Mouse (Mus musculus) C2C12 (cell line): ENCODE measurements around the gene Palm2. TPM values are rescaled to one million over a fixed set of nuclear protein-coding genes. Genes with fewer than 3 reads are reported as not detected.

ENCODE experiments used
- H3K27me3 ChIP-seq: one replicate; pipeline ENCODE4 v1.6.1; 2011; ENCODE audit not compliant: control insufficient read depth, insufficient read depth, insufficient read length
- H3K36me3 ChIP-seq: one replicate; pipeline ENCODE4 v1.6.1; 2011; ENCODE audit not compliant: control insufficient read depth, insufficient read depth
- H3K4me3 ChIP-seq: one replicate; pipeline ENCODE4 v1.5.1; 2011; ENCODE audit warnings: mild to moderate bottlenecking, control low read depth; ENCODE audit not compliant: poor library complexity, insufficient read depth, severe bottlenecking
- H3K79me2 ChIP-seq: one replicate; pipeline ENCODE4 v1.6.1; 2011; ENCODE audit not compliant: control insufficient read depth, insufficient read depth
- H3K79me3 ChIP-seq: one replicate; pipeline ENCODE4 v1.6.1; 2011; ENCODE audit warnings: low read depth, control low read depth
- H3ac ChIP-seq: one replicate; pipeline ENCODE3; 2011; ENCODE audit warnings: low read depth; ENCODE audit not compliant: control insufficient read depth, insufficient read length
- CEBPB ChIP-seq: IDR thresholded peaks from one replicate; pipeline ENCODE4 v1.6.1; 2011; ENCODE audit warnings: low read depth, mild to moderate bottlenecking, control low read depth, moderate library complexity
- CTCF ChIP-seq: IDR thresholded peaks from one replicate; pipeline ENCODE4 v1.5.1; 2011; ENCODE audit not compliant: control insufficient read depth, insufficient read depth, insufficient read length
- FOSL1 ChIP-seq: IDR thresholded peaks from one replicate; pipeline ENCODE4 v1.8.0; 2011; ENCODE audit warnings: mild to moderate bottlenecking, low read length; ENCODE audit not compliant: poor library complexity, insufficient read depth, severe bottlenecking
- MAX ChIP-seq: IDR thresholded peaks from one replicate; pipeline ENCODE4 v1.6.1; 2011; ENCODE audit warnings: mild to moderate bottlenecking, control low read depth
- MYOD1 ChIP-seq: IDR thresholded peaks from one replicate; pipeline ENCODE4 v1.6.1; 2011; ENCODE audit warnings: low read depth; ENCODE audit not compliant: control insufficient read depth, insufficient read length
- MYOG ChIP-seq: IDR thresholded peaks from one replicate; pipeline ENCODE4 v1.6.1; 2011; ENCODE audit not compliant: control insufficient read depth, insufficient read length; ENCODE audit errors: extremely low read depth
- USF1 ChIP-seq: IDR thresholded peaks from one replicate; pipeline ENCODE4 v1.6.1; 2011; ENCODE audit warnings: low read depth, mild to moderate bottlenecking, control low read depth, moderate library complexity
- polyA plus RNA-seq: library from polyadenylated mRNA; unstranded; fragments of >200 nt; fragmentation: generic; extraction: Trizol; gene quantifications from one replicate; pipeline ENCODE4 v1.2.1, GENCODE M21; 2012; ENCODE audit warnings: missing spikeins

Gene Palm2
- polyA plus RNA-seq, 1 experiment, result 6.7 TPM

DNA sequence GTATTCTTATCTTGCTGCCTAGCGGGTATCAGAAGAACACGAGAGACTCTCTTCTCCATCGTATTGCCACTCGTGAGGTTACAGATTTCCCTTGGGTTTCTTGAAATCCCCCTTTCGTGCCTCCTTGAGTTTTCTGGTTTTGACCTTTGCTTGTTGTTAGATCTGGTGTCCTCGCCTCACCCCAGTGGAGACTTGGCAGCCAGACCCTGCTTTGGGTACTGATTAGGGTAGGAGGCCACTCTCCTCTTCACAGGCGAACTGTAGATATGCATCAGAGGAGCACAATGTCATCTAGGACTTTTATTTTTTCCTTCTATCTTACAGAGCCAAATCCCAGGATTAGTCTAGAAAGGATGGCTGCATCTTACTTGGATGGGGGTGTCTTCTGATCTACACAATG is 10.0 kb upstream of the Palm2 start:
- Histone ChIP-seq H3K27me3 (no peaks in the 10 kb centered on the region), H3K79me3 (no peaks in the 10 kb centered on the region), H3K36me3 (no peaks in the 10 kb centered on the region), H3ac (no peak overlapping the region), H3K79me2 (no peaks in the 10 kb centered on the region), H3K4me3 (no peak overlapping the region)
- TF ChIP-seq CTCF (no peak), MYOD1 (no peak), MYOG (no peak)

DNA sequence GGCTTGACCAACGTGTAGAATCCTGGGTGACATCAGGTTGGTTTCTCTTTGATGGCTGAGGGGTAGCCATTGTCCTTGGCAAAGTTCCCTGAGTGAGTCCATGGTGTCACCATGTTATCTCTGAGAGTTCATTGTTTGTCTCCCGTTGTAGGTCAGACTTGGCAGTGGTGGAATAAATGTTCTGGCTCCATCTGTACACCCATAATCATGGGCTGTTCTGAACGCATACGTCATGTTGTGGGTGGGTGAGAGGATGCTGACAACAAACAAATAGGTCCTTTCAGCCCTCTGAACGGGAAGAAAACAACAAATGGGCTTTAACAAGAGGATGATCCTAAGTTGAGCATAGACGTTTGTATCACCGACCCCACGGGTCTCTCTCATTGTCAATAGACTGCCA is 5.7 kb upstream of the Palm2 start:
- Histone ChIP-seq H3K27me3 (no peaks in the 10 kb centered on the region), H3K4me3 (no peak overlapping the region), H3K79me2 (no peaks in the 10 kb centered on the region), H3K36me3 (no peaks in the 10 kb centered on the region), H3ac (no peak overlapping the region), H3K79me3 (no peaks in the 10 kb centered on the region)
- TF ChIP-seq CEBPB (no peak), MYOD1 (no peak), CTCF (no peak), FOSL1 (no peak), MYOG (no peak), MAX (no peak), USF1 (no peak)

DNA sequence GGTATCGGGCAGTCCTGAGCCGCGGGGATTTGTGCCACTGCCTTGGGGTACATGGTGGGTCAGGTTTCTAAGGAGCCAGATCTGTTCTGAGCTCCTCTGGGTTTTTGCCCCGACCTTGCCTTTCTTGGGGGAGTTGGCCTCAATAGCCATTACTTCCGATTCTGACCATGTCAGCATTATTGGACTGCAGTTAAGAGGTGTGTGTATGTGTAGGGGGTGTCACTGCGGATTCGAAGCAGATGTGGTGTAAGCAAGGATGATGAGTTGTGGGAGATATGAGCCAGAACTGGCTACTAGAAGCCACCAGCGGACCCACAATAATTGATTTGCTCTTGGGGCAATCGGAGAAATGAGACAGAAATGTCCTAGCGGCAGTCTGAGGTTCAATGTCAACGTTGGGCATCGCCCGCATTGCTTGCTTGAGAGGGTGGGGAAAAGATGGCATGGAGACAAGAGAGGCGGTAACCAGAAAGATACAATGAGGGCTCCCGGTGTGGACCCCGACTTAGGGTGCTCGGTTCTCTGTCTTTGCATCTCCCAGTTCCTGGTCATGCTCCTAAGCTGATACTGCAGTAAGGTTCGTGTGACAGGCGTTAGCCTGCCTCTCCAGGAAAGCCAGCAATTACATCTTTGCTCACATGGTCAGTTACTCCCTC is 786 bp downstream of the Palm2 start:
- TF ChIP-seq USF1 (no peak), MAX (no peak), MYOD1 (no peak), MYOG (no peak), CEBPB (no peak), CTCF (no peak), FOSL1 (no peak)
- Histone ChIP-seq H3K79me3 (no peaks in the 10 kb centered on the region), H3K27me3 (peaks cover 5% of the 10 kb centered on the region), H3K4me3 (no peak overlapping the region), H3K79me2 (no peaks in the 10 kb centered on the region), H3ac (no peak overlapping the region), H3K36me3 (no peaks in the 10 kb centered on the region)

GRCm38 (mm10) chr4:57436286-57436685 is 2.2 kb downstream of the Palm2 start:
- TF ChIP-seq MYOG (no peak), CTCF (no peak), MAX (no peak), USF1 (no peak), MYOD1 (no peak), CEBPB (no peak), FOSL1 (no peak)
- no peaks in the 10 kb centered on the region for H3K79me3 ChIP-seq
- no peak overlapping the region for H3ac ChIP-seq
- no peaks in the 10 kb centered on the region for H3K79me2 ChIP-seq
- no peak overlapping the region for H3K4me3 ChIP-seq
- no peaks in the 10 kb centered on the region for H3K36me3 ChIP-seq
- peaks cover 5% of the 10 kb centered on the region for H3K27me3 ChIP-seq

DNA sequence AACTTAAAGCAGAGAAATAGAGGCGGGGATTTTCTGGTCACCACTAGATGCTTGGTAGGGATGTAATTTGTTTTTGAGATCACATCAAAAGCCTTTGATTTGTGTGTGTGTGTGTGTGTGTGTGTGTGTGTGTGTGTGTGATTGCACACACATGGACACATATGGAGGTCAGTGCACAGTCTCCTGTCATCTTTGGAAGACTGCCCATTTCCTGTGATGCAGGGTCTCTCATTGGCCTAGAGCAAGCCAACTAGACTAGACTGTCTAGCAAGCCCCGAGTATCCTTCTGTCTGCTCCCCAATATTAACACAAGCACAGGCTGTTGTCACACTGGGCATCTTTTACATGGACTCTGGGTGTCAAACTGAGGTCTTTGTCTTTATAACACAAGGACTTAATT is 12.0 kb downstream of the Palm2 start:
- TF ChIP-seq USF1 (no peak), MYOG (no peak), MYOD1 (no peak), CTCF (no peak), FOSL1 (no peak), CEBPB (no peak), MAX (no peak)
- H3K79me2 ChIP-seq, result no peaks in the 10 kb centered on the region
- H3K36me3 ChIP-seq, result no peaks in the 10 kb centered on the region
- no peak overlapping the region for H3K4me3 ChIP-seq
- H3ac ChIP-seq, result no peak overlapping the region
- H3K79me3 ChIP-seq, result no peaks in the 10 kb centered on the region
- no peaks in the 10 kb centered on the region for H3K27me3 ChIP-seq

GRCm38 (mm10) chr4:57446854-57447444 is 12.9 kb downstream of the Palm2 start:
- H3K36me3 ChIP-seq, result no peaks in the 10 kb centered on the region
- no peak overlapping the region for H3K4me3 ChIP-seq
- no peaks in the 10 kb centered on the region for H3K27me3 ChIP-seq
- TF ChIP-seq CTCF (no peak), MAX (no peak), FOSL1 (no peak), MYOG (no peak), USF1 (no peak), MYOD1 (no peak), CEBPB (no peak)
- no peak overlapping the region for H3ac ChIP-seq
- no peaks in the 10 kb centered on the region for H3K79me2 ChIP-seq
- no peaks in the 10 kb centered on the region for H3K79me3 ChIP-seq
